Mouse (Mus musculus) yolk sac, embryonic 10.5 days (tissue): ENCODE results near the gene Cdc42bpb.
A peak's percentile ranks its signal among the peaks of the same experiment; 100 is the strongest.

Experiments used
- DNase-seq: peaks from one replicate; pipeline ENCODE4 v3.0.0-alpha.2; 2017; ENCODE audit warnings: low spot score

Cdc42bpb gene

GRCm38 (mm10) chr12:111377376-111377973 is at the start of gene Cdc42bpb:
TSS of gene Cdc42bpb (minus strand) at chr12:111377718.
- peak; percentile 90 for DNase-seq

DNA sequence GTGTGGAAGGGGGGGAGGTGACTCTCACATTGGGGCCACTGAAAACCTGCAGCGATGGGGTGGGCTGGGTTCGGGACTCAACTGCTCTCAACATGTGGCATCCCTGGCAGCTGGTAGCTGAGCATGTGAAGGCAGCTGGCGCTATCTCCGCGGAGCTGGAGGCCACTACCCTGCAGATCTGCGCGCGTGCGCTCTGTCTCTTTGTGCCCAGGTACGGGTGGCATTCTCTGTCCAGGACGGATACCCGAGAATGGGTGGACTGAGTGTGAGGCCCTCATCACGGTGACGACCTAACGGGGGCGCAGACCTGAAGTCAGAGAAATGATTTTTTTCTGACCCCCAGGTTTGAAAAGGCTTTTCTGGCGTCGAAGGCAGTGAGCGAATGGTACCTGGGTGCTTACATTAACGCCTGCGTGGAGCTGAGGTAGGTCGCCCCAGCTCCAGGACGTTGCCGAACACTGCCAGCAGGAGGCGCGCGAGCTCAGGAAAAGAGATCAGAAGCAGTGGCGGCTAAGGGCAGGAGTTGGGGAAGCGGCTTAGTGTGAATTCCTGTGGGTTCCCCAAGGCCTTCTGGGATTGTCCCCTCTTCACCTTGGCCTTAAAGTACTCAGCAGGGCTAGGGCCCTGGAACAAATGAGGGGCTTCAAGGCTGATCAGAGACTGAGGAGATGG is 48.4 kb upstream of the Cdc42bpb start:
- peak; percentile 78 for DNase-seq

GRCm38 (mm10) chr12:111425258-111425657 is 47.7 kb upstream of the Cdc42bpb start:
- DNase-seq = peak; percentile 65

- no peak for DNase-seq
Observed at GRCm38 (mm10) chr12:111424547-111424946, 47.0 kb upstream of the Cdc42bpb start.

- no peak for DNase-seq
Observed at GRCm38 (mm10) chr12:111423570-111424129, 46.1 kb upstream of the Cdc42bpb start.

DNA sequence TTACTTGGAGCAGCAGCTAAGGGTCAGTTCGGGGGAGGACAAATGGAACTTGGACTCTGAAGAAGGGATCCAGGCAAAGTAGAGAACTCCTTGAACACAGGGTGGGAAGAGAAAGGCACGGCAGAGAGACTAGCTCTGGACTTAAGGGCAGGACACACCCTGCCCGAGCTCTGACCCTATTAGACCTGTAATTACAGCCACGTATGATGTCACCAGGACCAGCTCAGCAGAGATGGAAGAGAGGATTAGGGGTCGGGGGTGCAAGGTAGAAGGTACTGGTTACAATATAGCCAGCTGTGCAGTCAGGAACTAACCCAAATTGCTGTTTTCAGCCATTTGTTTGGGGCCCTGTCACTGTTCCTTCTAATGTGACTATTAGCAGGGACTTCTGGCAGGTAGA is 45.3 kb upstream of the Cdc42bpb start:
- no peak for DNase-seq

DNA sequence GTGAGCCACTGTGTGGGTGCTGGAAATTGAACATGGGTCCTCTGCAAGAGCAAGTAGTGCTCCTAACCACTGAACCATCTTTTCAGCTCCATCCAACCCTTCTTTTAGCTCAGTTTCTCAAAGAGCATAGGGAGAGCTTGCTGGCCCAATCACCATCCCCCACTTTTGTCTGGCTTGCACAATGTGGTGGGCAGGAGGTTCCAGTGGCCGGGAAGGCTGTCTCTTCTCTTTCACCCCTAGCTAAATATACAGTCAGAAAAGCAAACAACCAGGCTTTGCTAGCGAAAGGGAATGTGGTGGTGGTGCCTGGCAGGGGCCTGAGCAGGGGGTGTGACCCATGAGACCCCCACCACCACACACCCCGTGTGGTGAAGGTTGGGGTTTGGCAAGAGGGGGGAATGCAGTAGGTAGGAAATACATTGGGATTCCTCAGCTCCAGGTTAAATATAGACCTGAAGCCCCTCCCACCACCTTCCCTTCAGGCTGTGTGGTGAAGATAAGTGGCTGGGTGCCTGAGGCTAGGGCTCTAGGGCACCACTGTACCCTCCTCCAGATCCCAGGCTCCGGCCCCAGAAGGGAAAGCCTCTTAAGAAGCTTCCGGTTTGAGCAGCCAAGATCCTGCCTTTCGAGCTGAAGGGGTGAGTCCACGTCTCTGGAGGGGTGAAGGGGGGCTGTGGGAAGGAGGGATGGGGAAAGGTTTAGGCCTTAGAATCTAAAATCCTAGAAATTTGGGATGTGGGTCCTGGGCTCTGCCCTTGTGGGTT is 43.6 kb upstream of the Cdc42bpb start:
- no peak for DNase-seq

DNA sequence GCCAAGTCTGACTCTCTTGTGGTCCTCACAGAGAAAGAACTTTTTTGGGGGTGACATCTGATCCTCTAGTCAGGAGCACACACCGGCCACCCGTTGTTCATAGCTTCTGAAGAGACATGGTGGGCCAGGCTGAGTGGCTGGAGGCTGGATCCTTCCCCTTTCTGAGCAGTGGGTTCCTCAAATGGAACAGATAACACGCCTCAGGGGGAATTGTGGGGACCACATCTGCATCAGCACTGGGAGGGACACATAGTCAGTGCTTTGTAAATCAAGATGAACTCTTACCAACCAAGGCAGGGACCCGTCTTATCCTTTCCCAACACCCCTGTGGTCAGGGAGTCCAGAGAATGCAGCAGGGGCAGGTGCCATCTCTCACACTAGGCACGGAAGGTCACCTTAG is 42.4 kb upstream of the Cdc42bpb start:
- DNase-seq = no peak

GRCm38 (mm10) chr12:111416921-111417779 is 39.6 kb upstream of the Cdc42bpb start, which contains the start of gene Exoc3l4:
TSS of gene Exoc3l4 (plus strand) at chr12:111417017.
- peak; percentile 73 for DNase-seq

- DNase-seq = peak; percentile 82
Observed at GRCm38 (mm10) chr12:111413300-111413699, 35.8 kb upstream of the Cdc42bpb start.

DNA sequence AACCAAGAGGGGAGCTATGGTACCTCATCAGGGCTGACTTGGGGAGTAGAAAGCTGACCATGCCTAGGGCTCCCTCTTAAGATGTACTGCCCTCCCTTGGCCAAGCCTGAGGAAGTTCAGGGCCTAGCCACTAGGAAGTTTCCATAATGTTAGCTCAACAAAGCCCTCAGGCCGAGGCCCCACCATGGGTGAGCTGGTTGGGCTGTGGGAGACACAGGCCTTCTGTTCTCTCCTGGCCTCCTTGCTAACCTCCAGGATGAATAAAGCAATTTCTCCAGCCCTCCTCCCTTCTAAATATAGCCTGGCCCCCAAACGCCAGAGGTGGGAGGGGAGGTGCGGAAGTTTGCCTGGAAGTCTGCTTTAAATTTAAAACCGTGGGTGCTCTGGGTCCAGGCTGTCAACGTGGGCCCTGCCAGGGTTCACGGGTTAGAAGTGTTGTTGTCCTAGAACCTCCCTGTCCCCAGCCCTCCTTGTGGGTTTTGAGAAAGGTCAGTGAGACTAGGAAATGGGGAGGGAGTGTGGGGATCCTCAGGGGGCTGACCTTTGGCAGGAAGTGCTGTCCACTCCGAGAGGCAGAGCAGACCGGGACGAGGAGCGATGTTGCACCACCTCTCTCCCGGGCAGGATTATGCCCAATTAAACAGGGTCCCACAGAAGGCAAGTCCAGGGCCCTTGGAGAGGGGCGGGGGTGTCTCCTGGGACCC is 35.2 kb upstream of the Cdc42bpb start:
- no peak for DNase-seq

DNA sequence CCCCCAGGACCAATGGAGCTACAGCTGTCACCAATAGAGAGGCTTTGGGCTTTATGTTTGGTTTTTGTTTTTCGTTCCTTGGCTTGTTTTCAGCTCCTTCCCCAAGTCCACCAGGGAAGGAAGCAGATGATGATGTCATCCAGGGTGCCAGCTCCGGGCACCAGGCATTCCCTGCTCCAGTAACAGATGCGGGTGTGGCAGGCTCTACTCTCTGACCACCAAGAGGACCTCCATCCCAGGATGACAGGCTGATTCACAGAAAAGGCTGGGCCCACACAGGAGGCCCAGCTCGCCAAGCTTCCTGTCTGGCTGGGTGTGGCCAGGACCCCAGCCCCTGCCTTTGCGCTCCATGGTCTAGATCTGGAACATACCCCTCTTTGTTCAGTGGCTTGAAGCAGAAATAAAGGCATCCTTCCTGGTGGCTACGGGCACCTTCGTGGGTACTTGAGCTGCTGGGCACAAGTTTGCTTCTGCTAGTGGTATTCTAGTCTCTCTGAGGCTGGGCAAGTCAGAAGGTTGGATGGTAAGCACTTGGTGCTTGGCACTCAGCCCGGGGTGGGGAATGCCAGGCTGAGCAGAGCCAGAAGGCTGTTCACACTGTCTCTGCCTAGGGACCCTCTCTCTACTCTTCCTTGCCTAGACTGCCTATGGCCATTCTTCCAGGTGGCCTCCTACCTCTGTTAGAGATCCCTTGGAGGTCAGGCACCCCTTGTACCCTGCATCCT is 34.3 kb upstream of the Cdc42bpb start:
- DNase-seq = no peak

DNA sequence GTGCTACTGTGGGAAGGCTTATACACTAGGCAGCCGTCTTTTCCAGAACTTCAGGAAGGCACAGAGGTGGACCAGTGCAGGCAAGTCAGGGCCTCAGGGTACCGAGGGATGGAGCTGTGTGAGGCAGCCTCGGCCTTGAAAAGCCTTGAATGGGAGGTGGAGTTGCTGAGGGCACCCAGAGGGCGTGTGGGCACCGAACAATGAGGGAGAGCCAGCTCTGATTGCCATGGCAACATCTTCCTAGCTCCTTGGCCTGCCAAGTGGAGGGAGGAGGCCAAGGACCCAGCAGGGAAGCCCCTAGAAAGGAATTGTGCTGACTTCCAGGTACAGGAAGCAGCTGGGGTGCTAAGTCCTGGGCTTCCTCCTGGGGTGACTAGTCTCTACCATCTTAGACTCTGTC is 32.1 kb upstream of the Cdc42bpb start:
- no peak for DNase-seq

- DNase-seq = no peak
Observed at GRCm38 (mm10) chr12:111406622-111407021, 29.1 kb upstream of the Cdc42bpb start, which contains the start of gene Lbhd2. TSS of gene Lbhd2 (plus strand) at chr12:111406809.

DNA sequence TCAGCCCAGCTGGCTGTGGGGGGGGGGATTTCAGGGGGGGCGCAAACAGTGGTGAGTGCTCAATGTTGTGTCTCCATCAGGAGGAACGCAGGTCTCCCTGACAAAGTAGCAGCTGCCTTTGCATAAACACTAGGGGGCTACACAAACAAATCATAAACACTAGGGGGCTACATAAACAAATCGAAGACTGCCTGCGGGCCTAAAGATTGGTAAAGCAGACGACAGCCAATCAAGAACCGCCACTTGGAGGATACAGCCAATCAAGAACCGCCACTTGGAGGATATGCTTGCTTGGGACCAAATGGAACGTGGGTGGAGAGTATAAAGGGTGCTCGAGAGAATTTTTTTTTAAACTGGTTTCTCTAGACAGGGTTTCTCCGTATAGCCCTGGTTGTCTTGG is 27.4 kb upstream of the Cdc42bpb start:
- DNase-seq = no peak

GRCm38 (mm10) chr12:111401454-111402184 is 24.1 kb upstream of the Cdc42bpb start:
- peak; percentile 53 for DNase-seq

- no peak for DNase-seq
Observed at GRCm38 (mm10) chr12:111396997-111397396, 19.5 kb upstream of the Cdc42bpb start.

DNA sequence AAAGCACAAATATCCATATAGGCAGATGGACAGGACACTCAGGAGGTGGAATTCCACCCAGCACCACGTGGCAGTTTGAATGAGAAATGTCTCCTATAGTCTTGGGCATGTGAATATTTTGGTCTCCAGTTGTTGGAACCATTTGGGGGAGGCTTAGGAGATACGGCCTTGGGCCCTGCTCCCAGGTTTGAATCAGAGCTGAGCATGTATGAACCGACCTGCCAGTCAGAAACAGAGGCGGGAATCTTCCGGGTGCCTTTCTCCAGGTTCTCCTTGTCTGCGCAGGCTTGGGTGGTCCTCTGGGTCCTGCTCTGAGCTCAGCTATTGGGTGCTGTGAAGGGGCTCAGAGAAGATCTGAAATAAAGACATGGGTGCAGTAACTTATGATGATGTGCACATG is 16.5 kb upstream of the Cdc42bpb start:
- no peak for DNase-seq

DNA sequence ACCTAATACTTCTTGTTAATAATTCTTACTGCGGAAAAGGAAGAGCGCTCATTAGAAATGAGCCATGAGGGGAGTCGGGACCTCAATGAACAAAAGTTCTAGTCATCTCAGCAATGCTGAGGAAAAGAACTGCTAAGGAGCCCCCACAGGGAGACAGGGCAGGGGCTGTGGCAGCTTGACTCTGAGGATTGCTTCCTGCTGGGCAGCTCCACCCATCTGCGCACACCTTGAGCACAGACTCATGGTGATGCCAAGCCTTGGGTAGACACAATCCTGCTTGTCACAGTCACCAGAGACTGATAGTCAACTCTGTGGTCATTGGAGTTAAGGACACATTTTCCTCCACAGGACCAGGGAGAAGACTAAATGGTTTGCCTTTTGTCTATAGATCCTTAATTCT is 9.6 kb upstream of the Cdc42bpb start:
- DNase-seq = no peak

DNA sequence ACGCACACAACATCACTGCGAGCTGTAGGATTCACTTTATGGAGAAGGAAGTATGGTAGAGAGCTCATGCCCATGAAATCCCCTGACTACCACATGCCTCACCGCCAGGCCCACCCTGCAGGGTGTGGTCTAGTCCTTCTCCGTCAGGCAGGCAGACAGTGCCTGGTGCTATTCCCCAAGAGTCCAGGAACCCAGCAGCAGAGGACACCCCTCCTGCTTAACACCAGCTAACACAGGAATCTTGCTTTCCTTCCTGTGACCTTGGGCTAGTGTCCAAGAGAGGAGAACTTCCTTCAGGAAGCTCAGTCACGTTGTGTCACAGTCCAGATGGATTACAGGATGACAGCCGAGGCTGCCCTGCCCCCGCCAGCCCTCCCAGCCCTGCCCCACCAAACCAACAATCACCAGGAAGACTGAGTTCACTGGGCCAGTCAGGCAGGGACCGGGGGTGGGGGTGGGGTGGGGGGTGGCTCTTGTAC is 9.2 kb upstream of the Cdc42bpb start:
- DNase-seq = peak; percentile 64
